Mouse (Mus musculus): ENCODE results near the gene Man2b1. TPM values are rescaled to one million over a fixed set of nuclear protein-coding genes. Genes with fewer than 3 reads are reported as not detected.

The Man2b1 gene
- total and polyA plus RNA-seq, 3 experiments: 29.1 to 45.6 (median 40.7) TPM

DNA sequence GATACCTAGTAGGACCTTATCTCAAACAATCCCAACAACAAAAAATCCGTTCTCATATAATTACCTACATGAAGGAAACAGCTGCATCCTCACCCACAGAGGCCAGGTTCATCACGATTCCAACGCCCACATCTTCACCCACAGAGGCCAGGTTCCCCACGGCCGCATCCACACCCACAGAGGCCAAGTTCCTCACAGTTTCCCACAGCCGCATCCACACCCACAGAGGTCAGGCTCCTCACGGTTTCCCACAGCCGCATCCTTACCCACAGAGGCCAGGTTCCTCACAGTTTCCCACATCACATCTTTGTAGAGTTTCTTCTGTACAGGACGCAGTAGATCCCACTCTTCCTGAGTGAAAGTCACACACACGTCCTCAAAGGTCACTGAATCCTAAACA lies 30.2 kb downstream of the Man2b1 start:
- peaks cover 14 to 22% of the 10 kb centered on the region in 2 experiments for H3K36me3 ChIP-seq (replicated peaks in 1 of 2; ENCODE audit: control insufficient read depth in 1 of 2, insufficient read depth in 1 of 2, low read length in 1 of 2)
- no peak overlapping the region for H3K27ac ChIP-seq (ENCODE audit: insufficient read depth, low read depth)
- H3K9me3 ChIP-seq (replicated peaks; ENCODE audit: low read length): no peaks in the 10 kb centered on the region
- H3K79me2 ChIP-seq (replicated peaks; ENCODE audit: control insufficient read depth, extremely low read depth, insufficient read depth, poor library complexity, severe bottlenecking): no peaks in the 10 kb centered on the region
- no peak overlapping the region for H3K4me3 ChIP-seq (replicated peaks in 1 of 3; ENCODE audit: low read depth in 2 of 3, low read length in 2 of 3, poor library complexity in 1 of 3)
- in situ Hi-C loops (cut with MboI; ENCODE audit: low pct_ligation_motif_present, low pct_unique_long_range_greater_than_20kb, low sequenced_read_pairs): no loop called here
- no peaks in the 10 kb centered on the region for H3K27me3 ChIP-seq (replicated peaks)
- dilution Hi-C loops (cut with MboI; ENCODE audit: extremely low pct_ligation_motif_present, extremely low pct_unique_long_range_greater_than_20kb, low sequenced_read_pairs): no loop called here
- DNase-seq (ENCODE audit: extremely low read depth): no peak
- no peak overlapping the region for H3K9ac ChIP-seq (ENCODE audit: insufficient read depth, low read depth)
- no peak for TF ChIP-seq RCOR1 (conservative IDR thresholded peaks at IDR 0.05; ENCODE audit: low read depth, low read length)
- no peak for TF ChIP-seq NRF1 (IDR thresholded peaks at IDR 0.05; ENCODE audit: low read depth, low read length)
- no peak for TF ChIP-seq MXI1 (IDR thresholded peaks at IDR 0.05; ENCODE audit: low read depth, low read length)
- TF ChIP-seq UBTF (IDR thresholded peaks at IDR 0.05; ENCODE audit: low read depth, low read length): no peak
- peaks cover 0 to 6% of the 10 kb centered on the region in 2 experiments; a peak in 1 of 4 replicates for H3K4me1 ChIP-seq (ENCODE audit: control insufficient read depth in 1 of 2, insufficient read depth in 2 of 2)
- no peak overlapping the region for H3K4me2 ChIP-seq (ENCODE audit: insufficient read depth, low read depth, poor library complexity, severe bottlenecking)

GRCm38 (mm10) chr8:85115501-85115900 lies 32.4 kb downstream of the Man2b1 start:
- dilution Hi-C loops (cut with MboI; ENCODE audit: extremely low pct_ligation_motif_present, extremely low pct_unique_long_range_greater_than_20kb, low sequenced_read_pairs): no loop called here

DNA sequence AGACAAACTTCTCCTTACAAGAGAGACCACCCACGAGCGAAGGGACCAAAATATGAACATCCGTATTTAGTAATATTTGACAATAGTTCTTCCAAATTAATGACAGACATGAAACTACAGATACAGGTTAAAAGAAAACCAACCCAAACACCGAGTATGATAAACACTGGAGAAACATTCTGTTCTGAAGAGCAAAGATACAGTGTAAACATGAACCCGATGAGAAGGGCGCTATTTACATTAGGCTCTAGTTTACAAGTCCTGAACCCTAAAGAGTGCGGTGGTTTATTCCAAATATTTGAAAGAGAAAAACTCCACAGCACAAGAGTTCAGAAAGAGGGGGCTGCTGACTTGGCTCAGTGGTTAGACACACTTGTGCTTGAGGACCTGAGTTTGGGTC lies 33.9 kb downstream of the Man2b1 start:
- in situ Hi-C loops (cut with MboI; ENCODE audit: low pct_ligation_motif_present, low pct_unique_long_range_greater_than_20kb, low sequenced_read_pairs) (no loop called here), dilution Hi-C loops (cut with MboI; ENCODE audit: extremely low pct_ligation_motif_present, extremely low pct_unique_long_range_greater_than_20kb, low sequenced_read_pairs) (no loop called here)
- Histone ChIP-seq H3K4me3 (replicated peaks in 1 of 3; ENCODE audit: low read depth in 2 of 3, low read length in 2 of 3, poor library complexity in 1 of 3) (no peak overlapping the region), H3K9me3 (replicated peaks; ENCODE audit: low read length) (no peaks in the 10 kb centered on the region), H3K36me3 (replicated peaks in 1 of 2; ENCODE audit: control insufficient read depth in 1 of 2, insufficient read depth in 1 of 2, low read length in 1 of 2) (peaks cover 0 to 3% of the 10 kb centered on the region in 2 experiments), H3K4me1 (ENCODE audit: control insufficient read depth in 1 of 2, insufficient read depth in 2 of 2) (peaks cover 0 to 12% of the 10 kb centered on the region in 2 experiments; a peak in 2 of 4 replicates), H3K27ac (ENCODE audit: insufficient read depth, low read depth) (no peak overlapping the region), H3K27me3 (replicated peaks) (no peaks in the 10 kb centered on the region), H3K9ac (ENCODE audit: insufficient read depth, low read depth) (no peak overlapping the region), H3K79me2 (replicated peaks; ENCODE audit: control insufficient read depth, extremely low read depth, insufficient read depth, poor library complexity, severe bottlenecking) (no peaks in the 10 kb centered on the region), H3K4me2 (ENCODE audit: insufficient read depth, low read depth, poor library complexity, severe bottlenecking) (no peak overlapping the region)
- no peak for TF ChIP-seq NRF1 (IDR thresholded peaks at IDR 0.05; ENCODE audit: low read depth, low read length)
- TF ChIP-seq HCFC1 (IDR thresholded peaks at IDR 0.05; ENCODE audit: low read depth, low read length): no peak
- no peak for TF ChIP-seq ZKSCAN1 (IDR thresholded peaks at IDR 0.05; ENCODE audit: borderline replicate concordance, low read depth, low read length)
- TF ChIP-seq MAFK (IDR thresholded peaks at IDR 0.05; ENCODE audit: insufficient replicate concordance, low read length): no peak
- no peak for TF ChIP-seq CHD2 (IDR thresholded peaks at IDR 0.05; ENCODE audit: low read length)
- no peak for TF ChIP-seq KAT2A (IDR thresholded peaks at IDR 0.05; ENCODE audit: insufficient replicate concordance, low read length)
- no peak for TF ChIP-seq POLR2A (IDR thresholded peaks at IDR 0.05; ENCODE audit: low read depth, low read length)
- TF ChIP-seq ZC3H11A (IDR thresholded peaks at IDR 0.05; ENCODE audit: low read depth, low read length): no peak
- no peak for TF ChIP-seq MXI1 (IDR thresholded peaks at IDR 0.05; ENCODE audit: low read depth, low read length)
- TF ChIP-seq GABPA (IDR thresholded peaks at IDR 0.05; ENCODE audit: insufficient replicate concordance, low read depth, low read length): no peak
- TF ChIP-seq RAD21 (IDR thresholded peaks at IDR 0.05; ENCODE audit: low read depth, low read length): no peak
- no peak for TF ChIP-seq UBTF (IDR thresholded peaks at IDR 0.05; ENCODE audit: low read depth, low read length)
- TF ChIP-seq MYC (IDR thresholded peaks at IDR 0.05; ENCODE audit: low read depth, low read length): no peak
- no peak for TF ChIP-seq ELF1 (IDR thresholded peaks at IDR 0.05; ENCODE audit: low read depth, low read length)
- TF ChIP-seq E2F4 (IDR thresholded peaks at IDR 0.05; ENCODE audit: insufficient replicate concordance, low read depth, low read length): no peak
- no peak for TF ChIP-seq ETS1 (conservative IDR thresholded peaks at IDR 0.05; ENCODE audit: low read depth, low read length)
- no peak for TF ChIP-seq TBP (conservative IDR thresholded peaks at IDR 0.05; ENCODE audit: low read depth, low read length)
- no peak for DNase-seq (ENCODE audit: extremely low read depth)

More at GRCm38 (mm10) chr8:85115501-85115900, 32.4 kb downstream of the Man2b1 start:
- H3K9ac ChIP-seq (ENCODE audit: insufficient read depth, low read depth): no peak overlapping the region
- TF ChIP-seq RAD21 (IDR thresholded peaks at IDR 0.05; ENCODE audit: low read depth, low read length): no peak
- no peak for TF ChIP-seq POLR2A (IDR thresholded peaks at IDR 0.05; ENCODE audit: low read depth, low read length)
- TF ChIP-seq GABPA (IDR thresholded peaks at IDR 0.05; ENCODE audit: insufficient replicate concordance, low read depth, low read length): no peak
- no peak for TF ChIP-seq SIN3A (IDR thresholded peaks at IDR 0.05; ENCODE audit: low read length)
- TF ChIP-seq NELFE (IDR thresholded peaks at IDR 0.05; ENCODE audit: low read depth, low read length): no peak
- TF ChIP-seq POLR2AphosphoS2 (IDR thresholded peaks at IDR 0.05; ENCODE audit: low read depth, low read length): no peak
- no peak for TF ChIP-seq MAFK (IDR thresholded peaks at IDR 0.05; ENCODE audit: insufficient replicate concordance, low read length)
- no peak for TF ChIP-seq MAZ (IDR thresholded peaks at IDR 0.05; ENCODE audit: low read depth, low read length)
- TF ChIP-seq KAT2A (IDR thresholded peaks at IDR 0.05; ENCODE audit: insufficient replicate concordance, low read length): no peak
- TF ChIP-seq JUN (IDR thresholded peaks at IDR 0.05; ENCODE audit: insufficient read depth, low read depth, low read length): no peak
- no peak for TF ChIP-seq E2F4 (IDR thresholded peaks at IDR 0.05; ENCODE audit: insufficient replicate concordance, low read depth, low read length)
- no peak for TF ChIP-seq ZMIZ1 (IDR thresholded peaks at IDR 0.05; ENCODE audit: low read depth, low read length)
- TF ChIP-seq BHLHE40 (IDR thresholded peaks at IDR 0.05; ENCODE audit: low read depth, low read length): no peak
- TF ChIP-seq PAX5 (IDR thresholded peaks at IDR 0.05; ENCODE audit: low read length): no peak
- TF ChIP-seq HCFC1 (IDR thresholded peaks at IDR 0.05; ENCODE audit: low read depth, low read length): no peak
- no peak for TF ChIP-seq ZC3H11A (IDR thresholded peaks at IDR 0.05; ENCODE audit: low read depth, low read length)
- TF ChIP-seq UBTF (IDR thresholded peaks at IDR 0.05; ENCODE audit: low read depth, low read length): no peak
- TF ChIP-seq JUND (conservative IDR thresholded peaks at IDR 0.05; ENCODE audit: low read depth, low read length): no peak
- DNase-seq (ENCODE audit: extremely low read depth): no peak
- no peaks in the 10 kb centered on the region for H3K79me2 ChIP-seq (replicated peaks; ENCODE audit: control insufficient read depth, extremely low read depth, insufficient read depth, poor library complexity, severe bottlenecking)
- no peak overlapping the region for H3K27ac ChIP-seq (ENCODE audit: insufficient read depth, low read depth)
- H3K27me3 ChIP-seq (replicated peaks): no peaks in the 10 kb centered on the region
- H3K36me3 ChIP-seq (replicated peaks in 1 of 2; ENCODE audit: control insufficient read depth in 1 of 2, insufficient read depth in 1 of 2, low read length in 1 of 2): peaks cover 3 to 10% of the 10 kb centered on the region in 2 experiments
- H3K4me1 ChIP-seq (ENCODE audit: control insufficient read depth in 1 of 2, insufficient read depth in 2 of 2): peaks cover 0 to 12% of the 10 kb centered on the region in 2 experiments; a peak in 2 of 4 replicates
- no peak overlapping the region for H3K4me2 ChIP-seq (ENCODE audit: insufficient read depth, low read depth, poor library complexity, severe bottlenecking)
- in situ Hi-C loops (cut with MboI; ENCODE audit: low pct_ligation_motif_present, low pct_unique_long_range_greater_than_20kb, low sequenced_read_pairs): no loop called here
- no peaks in the 10 kb centered on the region for H3K9me3 ChIP-seq (replicated peaks; ENCODE audit: low read length)
- no peak overlapping the region for H3K4me3 ChIP-seq (replicated peaks in 1 of 3; ENCODE audit: low read depth in 2 of 3, low read length in 2 of 3, poor library complexity in 1 of 3)
